Mouse (Mus musculus) bone marrow, adult 2 months (tissue): ENCODE results near the gene Gpr152. TPM values are rescaled to one million over a fixed set of nuclear protein-coding genes. Genes with fewer than 3 reads are reported as not detected.

ENCODE experiments used
- H3K27ac ChIP-seq: fragments of 200-500 bp; 2 replicates; pipeline ENCODE4 v1.5.1; 2012; ENCODE audit warnings: low read depth, mild to moderate bottlenecking, control low read depth, inconsistent platforms, low read length; ENCODE audit not compliant: control insufficient read depth, poor library complexity, insufficient read depth
- H3K4me1 ChIP-seq: fragments of 200-500 bp; 2 replicates; pipeline ENCODE4 v1.6.1; 2011; ENCODE audit warnings: low read length; ENCODE audit not compliant: control insufficient read depth, insufficient read depth
- H3K4me3 ChIP-seq: fragments of 200-500 bp; replicated peaks from 2 replicates; pipeline ENCODE3; 2011; ENCODE audit warnings: mild to moderate bottlenecking, low read depth, low read length, control low read depth; ENCODE audit not compliant: control insufficient read depth
- CTCF ChIP-seq: fragments of 200-500 bp; IDR thresholded peaks from 2 replicates; pipeline ENCODE4 v1.5.1; 2011; ENCODE audit warnings: low read length, control low read depth; ENCODE audit not compliant: control insufficient read depth, insufficient read depth
- POLR2A ChIP-seq: fragments of 200-500 bp; IDR thresholded peaks from 2 replicates; pipeline ENCODE4 v1.6.1; 2011; ENCODE audit warnings: low read depth, mild to moderate bottlenecking, control low read depth, low read length, borderline replicate concordance; ENCODE audit not compliant: control insufficient read depth
- WGBS: fragments of 180-500 bp; shearing (Covaris S2); methylation state at CpG from one replicate; pipeline ENCODE4 v1.1.7; 2018; 5-methylcytosine and 5-hydroxymethylcytosine counted together
- polyA plus RNA-seq: library from polyadenylated mRNA; stranded (reverse); fragments of >200 nt; gene quantifications from 2 replicates; pipeline ENCODE4 v1.2.4, GENCODE M21; 2011; ENCODE audit warnings: low replicate concordance; ENCODE audit not compliant: missing spikeins, insufficient read depth, insufficient read length

Gpr152 gene
- polyA plus RNA-seq, 1 experiment: not detected

GRCm38 (mm10) chr19:4194021-4194724 is 54.6 kb downstream of the Gpr152 start:
- no peaks in the 10 kb centered on the region; the same call in 1 of the 2 replicates for H3K4me1 ChIP-seq
- H3K27ac ChIP-seq: no peak overlapping the region
- TF ChIP-seq CTCF (no peak), POLR2A (no peak)
- 75% methylated on average over 8 of the region's 8 CpGs for WGBS
- no peak overlapping the region for H3K4me3 ChIP-seq

DNA sequence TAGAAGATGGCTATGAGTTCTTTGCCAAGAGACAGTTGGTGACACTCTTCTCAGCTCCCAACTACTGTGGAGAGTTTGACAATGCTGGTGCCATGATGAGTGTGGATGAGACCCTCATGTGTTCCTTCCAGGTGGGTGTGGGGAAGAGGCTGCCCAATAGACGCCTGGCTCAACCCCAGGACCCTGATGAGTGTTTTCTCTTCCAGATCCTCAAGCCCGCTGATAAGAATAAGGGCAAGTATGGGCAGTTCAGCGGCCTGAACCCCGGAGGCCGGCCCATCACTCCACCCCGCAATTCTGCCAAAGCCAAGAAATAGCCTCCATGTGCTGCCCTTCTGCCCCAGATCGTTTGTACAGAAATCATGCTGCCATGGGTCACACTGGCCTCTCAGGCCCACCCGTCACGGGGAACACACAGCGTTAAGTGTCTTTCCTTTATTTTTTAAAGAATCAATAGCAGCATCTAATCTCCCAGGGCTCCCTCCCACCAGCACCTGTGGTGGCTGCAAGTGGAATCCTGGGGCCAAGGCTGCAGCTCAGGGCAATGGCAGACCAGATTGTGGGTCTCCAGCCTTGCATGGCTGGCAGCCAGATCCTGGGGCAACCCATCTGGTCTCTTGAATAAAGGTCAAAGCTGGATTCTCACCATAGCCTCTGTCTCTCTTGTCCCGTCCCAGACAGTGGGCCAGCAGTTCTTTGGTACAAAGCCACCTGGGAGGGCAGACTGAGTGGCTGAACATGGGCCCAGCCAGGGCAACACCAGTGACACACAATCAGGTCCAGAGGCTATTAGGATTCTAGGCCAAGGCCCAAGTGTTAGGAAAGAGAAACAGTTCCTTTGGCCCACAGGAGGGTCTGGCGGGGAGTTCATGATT is 55.4 kb downstream of the Gpr152 start:
- TF ChIP-seq CTCF: no peak
- TF ChIP-seq POLR2A: no peak
- Histone ChIP-seq H3K27ac (no peak overlapping the region), H3K4me3 (no peak overlapping the region), H3K4me1 (no peaks in the 10 kb centered on the region; the same call in 1 of the 2 replicates)
- 87% methylated on average over 12 of the region's 12 CpGs for WGBS

Other genes starting within 250 kb of the Gpr152 start
- gene Tcirg1, start 232.7 kb upstream of the Gpr152 start, polyA plus RNA-seq: 116 and 292 TPM in 2 replicates
- 41.6 and 58.3 TPM in 2 replicates for gene Ndufs8, start 227.0 kb upstream of the Gpr152 start, polyA plus RNA-seq
- 12.7 and 47.1 TPM in 2 replicates for gene Aldh3b1, start 210.0 kb upstream of the Gpr152 start, polyA plus RNA-seq
- gene Unc93b1, start 204.6 kb upstream of the Gpr152 start, polyA plus RNA-seq: 80.1 and 177 TPM in 2 replicates
- gene Aldh3b3, start 181.1 kb upstream of the Gpr152 start, polyA plus RNA-seq: 1.6 and 4.4 TPM in 2 replicates
- 2.4 and 4.2 TPM in 2 replicates for gene Aldh3b2, start 167.5 kb upstream of the Gpr152 start, polyA plus RNA-seq
- gene Acy3, start 153.2 kb upstream of the Gpr152 start, polyA plus RNA-seq: 5.1 and 10.7 TPM in 2 replicates
- gene Tbx10, start 147.0 kb upstream of the Gpr152 start, polyA plus RNA-seq: not detected in 2 replicates
- gene Nudt8, start 139.2 kb upstream of the Gpr152 start, polyA plus RNA-seq: 9.7 and 18.1 TPM in 2 replicates
- gene Gm49405, start 139.2 kb upstream of the Gpr152 start, polyA plus RNA-seq: 1.7 and 2.0 TPM in 2 replicates
- gene Doc2g, start 136.5 kb upstream of the Gpr152 start, polyA plus RNA-seq: 5.2 and 7.8 TPM in 2 replicates
- 61.7 and 118 TPM in 2 replicates for gene Ndufv1, start 127.0 kb upstream of the Gpr152 start, polyA plus RNA-seq
- 125 and 187 TPM in 2 replicates for gene Gstp1, start 101.8 kb upstream of the Gpr152 start, polyA plus RNA-seq
- 21.6 TPM in 1 of 2 replicates, not detected in the other for gene Gstp2, start 93.8 kb upstream of the Gpr152 start, polyA plus RNA-seq
- gene Gstp3, start 80.2 kb upstream of the Gpr152 start, polyA plus RNA-seq: 13.5 and 18.0 TPM in 2 replicates
- not detected in 2 replicates for gene Cabp2, start 58.2 kb upstream of the Gpr152 start, polyA plus RNA-seq
- gene Cdk2ap2, start 42.6 kb upstream of the Gpr152 start, polyA plus RNA-seq: 93.3 and 143 TPM in 2 replicates
- gene Pitpnm1, start 39.8 kb upstream of the Gpr152 start, polyA plus RNA-seq: 72.3 and 159 TPM in 2 replicates
- gene Aip, start 13.9 kb upstream of the Gpr152 start, polyA plus RNA-seq: 22.0 and 53.5 TPM in 2 replicates
- gene Cabp4, start 4.2 kb downstream of the Gpr152 start, polyA plus RNA-seq: 0.29 and 0.60 TPM in 2 replicates
- gene Coro1b, start 8.8 kb downstream of the Gpr152 start, polyA plus RNA-seq: 75.8 and 114 TPM in 2 replicates
- gene Ptprcap, start 13.8 kb downstream of the Gpr152 start, polyA plus RNA-seq: 27.6 and 60.8 TPM in 2 replicates
- 51.8 and 86.1 TPM in 2 replicates for gene Rps6kb2, start 23.6 kb downstream of the Gpr152 start, polyA plus RNA-seq
- gene Carns1, start 35.7 kb downstream of the Gpr152 start, polyA plus RNA-seq: 23.3 and 52.9 TPM in 2 replicates
- 64.3 and 168 TPM in 2 replicates for gene Tbc1d10c, start 51.5 kb downstream of the Gpr152 start, polyA plus RNA-seq
- 121 and 204 TPM in 2 replicates for gene Ppp1ca, start 52.3 kb downstream of the Gpr152 start, polyA plus RNA-seq
- gene Rad9a, start 61.9 kb downstream of the Gpr152 start, polyA plus RNA-seq: 24.2 and 39.8 TPM in 2 replicates
- 10.3 and 25.4 TPM in 2 replicates for gene Clcf1, start 74.5 kb downstream of the Gpr152 start, polyA plus RNA-seq
- not detected in 2 replicates for gene AC109138.7, start 74.6 kb downstream of the Gpr152 start, polyA plus RNA-seq
- 31.7 and 54.7 TPM in 2 replicates for gene Pold4, start 92.1 kb downstream of the Gpr152 start, polyA plus RNA-seq
- 16.9 and 20.7 TPM in 2 replicates for gene Ssh3, start 129.4 kb downstream of the Gpr152 start, polyA plus RNA-seq
- gene Ankrd13d, start 143.3 kb downstream of the Gpr152 start, polyA plus RNA-seq: 8.4 and 53.2 TPM in 2 replicates
- gene Grk2, start 166.4 kb downstream of the Gpr152 start, polyA plus RNA-seq: 153 and 243 TPM in 2 replicates